Mouse (Mus musculus) testis, adult 2 months (tissue): ENCODE measurements around the gene Dlgap1.

Experiments
- CTCF ChIP-seq: fragments of 200-500 bp; IDR thresholded peaks from 2 replicates; pipeline ENCODE4 v1.5.1; 2012; ENCODE audit warnings: low read depth, mild to moderate bottlenecking, inconsistent platforms, low read length, moderate library complexity; ENCODE audit not compliant: control insufficient read depth, insufficient read depth, insufficient replicate concordance
- POLR2A ChIP-seq: fragments of 200-500 bp; IDR thresholded peaks from 2 replicates; pipeline ENCODE4 v1.6.1; 2012; ENCODE audit warnings: low read depth, mild to moderate bottlenecking, inconsistent platforms, low read length, moderate library complexity; ENCODE audit not compliant: control insufficient read depth

DNA sequence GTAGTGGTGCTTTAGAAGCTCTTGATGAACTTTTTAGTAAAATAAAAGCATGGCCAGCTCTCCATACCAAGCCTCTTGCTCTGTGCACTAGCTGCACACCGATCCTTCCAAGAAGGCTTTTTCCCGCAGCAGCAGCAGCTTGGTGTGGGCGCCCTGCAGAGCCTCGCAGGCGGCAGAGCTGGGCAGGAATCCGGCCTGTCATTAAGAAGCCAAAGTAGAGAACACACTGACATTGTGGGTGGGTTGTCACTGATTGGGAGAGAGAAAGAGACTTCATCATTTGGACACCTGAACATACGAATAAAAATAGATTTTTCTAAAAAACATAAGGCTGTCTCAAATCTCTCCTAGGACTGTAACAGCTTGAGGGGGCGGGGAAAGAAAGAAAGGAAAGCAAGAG lies 653.6 kb downstream of the Dlgap1 start:
- no peak for TF ChIP-seq CTCF
- no peak for TF ChIP-seq POLR2A
